8 mouse cellular contexts compared by ENCODE assay signal in the genomic region with DNA sequence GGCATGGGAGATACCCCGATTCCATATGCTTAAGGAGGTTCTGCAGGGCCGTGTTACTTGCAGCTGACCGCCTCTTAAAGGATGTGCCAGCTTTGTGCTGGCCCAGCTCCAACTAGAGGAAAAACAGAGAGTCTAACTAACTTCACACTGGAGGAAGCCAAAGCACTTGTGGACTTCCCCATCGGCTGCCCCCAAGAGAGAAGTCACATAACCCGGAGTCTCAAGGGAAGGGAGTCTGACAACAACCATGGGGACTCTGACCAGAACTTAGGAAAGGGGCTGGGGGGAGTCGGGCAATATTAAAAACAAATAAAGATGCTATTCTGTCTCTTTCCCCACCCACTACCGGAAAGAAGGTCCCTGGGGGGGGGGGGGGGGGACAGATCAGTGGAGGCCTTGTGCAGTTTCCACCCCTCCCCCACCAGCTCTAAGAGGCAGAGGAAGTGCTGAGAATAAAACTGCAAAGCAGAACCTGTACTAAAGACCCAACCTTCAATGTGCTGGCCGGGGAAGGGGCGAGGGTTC. TPM values are rescaled to one million over a fixed set of nuclear protein-coding genes. Genes with fewer than 3 reads are reported as not detected.
A peak's percentile ranks its signal among the peaks of the same experiment; 100 is the strongest.
DNase-seq lines count a peak whose midpoint lies in the region; ATAC-seq and TF ChIP-seq lines count a peak whose summit lies in the region.

No protein-coding gene starts in this region.

- peak; percentile 66 for DNase-seq in layer of hippocampus, adult 11-12 months (ENCODE audit: low spot score)
- no peak for DNase-seq in layer of hippocampus, adult 9-10 months (ENCODE audit: low spot score)
- peak; percentile 71 for DNase-seq in lung, postnatal 14 days
- no peak for DNase-seq in embryo, embryonic 10.5 days (ENCODE audit: low spot score)

- H3K27me3 ChIP-seq in heart, embryonic 13.5 days (replicated peaks): no peaks in the 10 kb centered on the region
- no peaks in the 10 kb centered on the region for H3K27me3 ChIP-seq in kidney, embryonic 16.5 days (ENCODE audit: insufficient read depth, low read length)
- no peaks in the 10 kb centered on the region for H3K27me3 ChIP-seq in stomach, embryonic 14.5 days (ENCODE audit: control insufficient read depth, insufficient read depth, low read length)

- peak overlapping the region; percentile 94 for H3K27ac ChIP-seq in bone marrow macrophage, adult 2 months (ENCODE audit: insufficient read depth, low read depth, low read length)
- H3K27ac ChIP-seq in heart, embryonic 13.5 days (replicated peaks): peak overlapping the region; percentile 91
- H3K27ac ChIP-seq in kidney, embryonic 16.5 days (ENCODE audit: low read length): peak overlapping the region; percentile 71
- H3K27ac ChIP-seq in stomach, embryonic 14.5 days (ENCODE audit: low read length): peak overlapping the region; percentile 48

- 40% methylated on average over 9 of the region's 9 CpGs for WGBS in heart, embryonic 13.5 days
- WGBS in kidney, embryonic 16.5 days: 39% methylated on average over 9 of the region's 9 CpGs
- 37% methylated on average over 9 of the region's 9 CpGs for WGBS in stomach, embryonic 14.5 days

- no peaks in the 10 kb centered on the region for H3K9me3 ChIP-seq in heart, embryonic 13.5 days
- H3K9me3 ChIP-seq in kidney, embryonic 16.5 days (ENCODE audit: low read length): no peaks in the 10 kb centered on the region
- H3K9me3 ChIP-seq in stomach, embryonic 14.5 days (ENCODE audit: control insufficient read depth, low read depth, low read length): no peaks in the 10 kb centered on the region

- ATAC-seq in heart, embryonic 13.5 days (ENCODE audit: extremely low read depth, insufficient number of reproducible peaks, low FRiP score, low TSS enrichment): no peak
- no peak for ATAC-seq in kidney, embryonic 16.5 days (ENCODE audit: low FRiP score, low TSS enrichment)
- ATAC-seq in stomach, embryonic 14.5 days (ENCODE audit: insufficient number of reproducible peaks, insufficient read depth, low FRiP score, low read depth): no peak

- H3K4me2 ChIP-seq in heart, embryonic 13.5 days: peak overlapping the region; percentile 19; the same call in 1 of the 2 replicates
- no peak overlapping the region; the same call in 1 of the 2 replicates for H3K4me2 ChIP-seq in kidney, embryonic 16.5 days (replicated peaks; ENCODE audit: low read depth, low read length)
- 0 out of 2 replicates have a peak overlapping the region, but pooled peaks have one; percentile 10 for H3K4me2 ChIP-seq in stomach, embryonic 14.5 days (replicated peaks; ENCODE audit: low read depth, low read length)

- peak overlapping the region; percentile 13 for H3K4me3 ChIP-seq in bone marrow macrophage, adult 2 months (ENCODE audit: insufficient read depth, low read length)
- no peak overlapping the region for H3K4me3 ChIP-seq in heart, embryonic 13.5 days
- H3K4me3 ChIP-seq in kidney, embryonic 16.5 days (ENCODE audit: low read length): no peak overlapping the region
- no peak overlapping the region for H3K4me3 ChIP-seq in stomach, embryonic 14.5 days (ENCODE audit: low read depth, low read length)

- no peaks in the 10 kb centered on the region for H3K36me3 ChIP-seq in heart, embryonic 13.5 days
- H3K36me3 ChIP-seq in kidney, embryonic 16.5 days (ENCODE audit: insufficient read depth, low read length): no peaks in the 10 kb centered on the region
- H3K36me3 ChIP-seq in stomach, embryonic 14.5 days (ENCODE audit: control insufficient read depth, insufficient read depth, low read length): no peaks in the 10 kb centered on the region

- peak overlapping the region; percentile 59; the same call in 1 of the 2 replicates for H3K9ac ChIP-seq in heart, embryonic 13.5 days
- no peak overlapping the region for H3K9ac ChIP-seq in kidney, embryonic 16.5 days (replicated peaks; ENCODE audit: low read length)
- no peak overlapping the region for H3K9ac ChIP-seq in stomach, embryonic 14.5 days (replicated peaks; ENCODE audit: low read depth, low read length)

- no peak for TF ChIP-seq POLR2A in bone marrow macrophage, adult 2 months (IDR thresholded peaks at IDR 0.05; ENCODE audit: borderline replicate concordance, low read depth, low read length)

- peaks cover 61% of the 10 kb centered on the region for H3K4me1 ChIP-seq in bone marrow macrophage, adult 2 months (ENCODE audit: control insufficient read depth, insufficient read depth, low read length)
- peaks cover 100% of the 10 kb centered on the region for H3K4me1 ChIP-seq in heart, embryonic 13.5 days
- peaks cover 90% of the 10 kb centered on the region for H3K4me1 ChIP-seq in kidney, embryonic 16.5 days (ENCODE audit: insufficient read depth, low read length)
- peaks cover 79% of the 10 kb centered on the region for H3K4me1 ChIP-seq in stomach, embryonic 14.5 days (ENCODE audit: control insufficient read depth, insufficient read depth, low read length)

- TF ChIP-seq CTCF in bone marrow macrophage, adult 2 months (IDR thresholded peaks at IDR 0.05; ENCODE audit: low read depth, low read length): no peak

RNA-seq across cellular contexts. Expression of gene Sh3pxd2a, which starts 17.3 kb away (rescaled TPM):
- 10.1 and 12.7 TPM in 2 replicates for polyA plus RNA-seq in bone marrow macrophage, adult 2 months (2012; ENCODE audit: insufficient read depth, insufficient read length, missing spikeins)
- 5.4 and 5.7 TPM in 2 replicates for polyA plus RNA-seq in heart, embryonic 13.5 days (2015; fragmentation: Nextera tagmentation; extraction: Ambion mirVana)
- 5.0 and 5.5 TPM in 2 replicates for polyA plus RNA-seq in kidney, embryonic 16.5 days (2015; fragmentation: Nextera tagmentation; extraction: Ambion mirVana)
- 13.6 and 13.7 TPM in 2 replicates for polyA plus RNA-seq in stomach, embryonic 14.5 days (2014; fragmentation: Nextera tagmentation; extraction: Ambion mirVana)

Comparison
In these comparisons a context has a peak if more than half of its experiments do, and no peak if none do; other contexts are left out.
1. DNase-seq: peak in layer of hippocampus, adult 11-12 months (single experiment) and lung, postnatal 14 days (single experiment); none in layer of hippocampus, adult 9-10 months (single experiment) and embryo, embryonic 10.5 days (single experiment).
2. Peak in every context shown above with its lines, with median percentiles within 50 percentile points of each other: H3K27ac ChIP-seq.